Mouse (Mus musculus) small intestine, adult 10 weeks (tissue): ENCODE measurements around the gene Ccna2. TPM values are rescaled to one million over a fixed set of nuclear protein-coding genes. Genes with fewer than 3 reads are reported as not detected.

Experiments
- polyA plus RNA-seq: library from polyadenylated mRNA; stranded (reverse); fragments of 350-450 nt; fragmentation: Illumina TruSeq; extraction: RNeasy Lipid Tissue Mini Kit (QIAGEN cat#74804); gene quantifications from one replicate; pipeline ENCODE4 v1.2.3, GENCODE M21; 2014; ENCODE audit warnings: low replicate concordance

The Ccna2 gene
- 115 TPM for polyA plus RNA-seq

DNA sequence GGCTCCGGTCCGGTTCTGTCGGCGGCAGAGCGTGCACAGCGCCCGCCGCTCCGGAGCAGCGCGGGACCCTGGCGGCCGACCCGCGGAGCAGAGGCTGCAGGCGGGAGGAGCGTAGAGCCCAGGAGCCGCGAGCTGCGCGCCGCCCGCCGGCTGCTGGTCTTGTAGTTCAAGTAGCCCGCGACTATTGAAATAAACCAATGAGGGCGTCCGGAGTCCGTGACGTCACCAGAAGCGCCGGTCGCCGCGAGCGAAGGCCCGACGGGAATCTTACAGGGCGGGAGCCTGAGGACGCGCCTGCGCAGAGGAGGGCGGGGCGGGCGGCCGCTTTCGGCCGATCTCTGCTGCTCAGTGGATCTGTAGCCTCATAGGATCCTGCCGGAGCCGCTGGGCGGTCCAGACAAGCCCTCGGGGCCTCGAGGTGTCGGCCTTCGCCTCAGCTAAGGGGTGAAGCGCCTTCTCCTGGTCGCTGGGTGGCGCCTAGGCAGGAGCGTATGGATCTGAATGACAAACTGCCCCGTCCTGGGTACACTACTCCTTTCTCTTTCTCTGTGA lies at the start of gene Ccna2:
Gene Ccna2 (minus strand): TSS at position 324 of the 552 bp plus-strand sequence.

DNA sequence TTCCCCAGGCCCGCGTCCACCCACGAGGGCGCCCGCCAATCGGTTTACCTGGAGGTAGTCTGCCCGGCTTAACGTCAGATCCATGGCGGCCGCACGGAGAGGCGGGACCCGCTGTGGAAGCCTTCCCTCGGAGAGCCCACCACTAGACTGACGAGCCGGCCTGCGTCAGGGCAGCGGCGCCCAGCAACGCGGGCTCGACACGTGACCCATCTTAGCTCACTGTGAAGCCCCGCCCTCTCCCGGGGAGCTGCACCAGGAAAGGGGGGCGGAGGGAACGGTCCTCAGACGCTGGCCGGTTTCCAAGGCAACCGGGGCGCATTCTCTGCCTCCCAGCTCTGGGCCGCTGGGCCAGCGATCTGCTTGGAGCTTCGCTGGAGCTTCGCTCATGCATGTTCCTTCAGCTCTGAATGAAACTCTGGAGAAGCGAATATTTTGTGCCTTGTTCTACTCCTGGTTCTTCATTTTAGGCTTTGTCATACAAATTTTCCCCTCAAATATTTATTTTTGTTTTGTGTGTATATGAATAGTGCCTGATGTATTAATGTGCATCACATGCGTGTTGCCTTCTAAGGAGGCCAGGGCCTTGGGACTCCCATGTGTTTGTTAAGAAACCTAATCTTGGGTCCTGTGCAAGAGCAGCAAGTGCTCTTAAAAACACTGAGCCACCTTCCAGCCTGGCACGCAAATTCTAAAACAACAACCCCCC lies 41.4 kb upstream of the Ccna2 start, which contains the start of gene Bbs7:
Gene Bbs7 (minus strand): TSS at position 276 of the 706 bp plus-strand sequence.

DNA sequence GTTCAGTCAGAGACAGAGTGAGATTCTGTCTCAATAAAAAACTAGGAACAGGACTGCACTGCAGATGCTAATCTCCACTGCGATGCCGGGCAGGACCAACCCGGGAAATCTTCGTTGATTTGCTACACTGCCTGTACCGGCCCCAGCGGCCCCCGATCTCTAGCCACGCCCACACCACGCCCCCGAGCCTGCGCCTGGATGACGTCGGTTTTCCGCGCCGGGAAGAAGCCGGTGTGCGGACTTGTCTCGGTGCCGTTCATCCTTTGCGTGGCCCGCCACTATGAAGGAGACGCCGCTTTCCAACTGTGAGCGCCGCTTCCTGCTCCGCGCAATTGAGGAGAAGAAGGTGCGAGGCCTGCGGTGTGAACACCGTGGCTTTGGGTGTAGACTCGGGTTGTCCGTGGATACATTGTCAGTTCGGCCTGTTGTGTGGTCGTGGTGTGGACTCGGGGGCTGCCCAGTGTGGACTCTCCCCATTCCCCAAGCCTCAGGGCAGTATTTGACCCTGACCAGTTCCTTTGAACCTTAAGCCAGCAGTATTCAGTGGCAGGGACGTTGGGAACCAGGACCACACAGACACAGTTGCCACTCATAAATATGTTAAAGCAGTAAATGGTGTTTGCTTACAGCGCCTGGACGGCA lies 19.4 kb downstream of the Ccna2 start, which contains the start of gene Exosc9:
Gene Exosc9 (plus strand): TSS at position 201 of the 642 bp plus-strand sequence.

DNA sequence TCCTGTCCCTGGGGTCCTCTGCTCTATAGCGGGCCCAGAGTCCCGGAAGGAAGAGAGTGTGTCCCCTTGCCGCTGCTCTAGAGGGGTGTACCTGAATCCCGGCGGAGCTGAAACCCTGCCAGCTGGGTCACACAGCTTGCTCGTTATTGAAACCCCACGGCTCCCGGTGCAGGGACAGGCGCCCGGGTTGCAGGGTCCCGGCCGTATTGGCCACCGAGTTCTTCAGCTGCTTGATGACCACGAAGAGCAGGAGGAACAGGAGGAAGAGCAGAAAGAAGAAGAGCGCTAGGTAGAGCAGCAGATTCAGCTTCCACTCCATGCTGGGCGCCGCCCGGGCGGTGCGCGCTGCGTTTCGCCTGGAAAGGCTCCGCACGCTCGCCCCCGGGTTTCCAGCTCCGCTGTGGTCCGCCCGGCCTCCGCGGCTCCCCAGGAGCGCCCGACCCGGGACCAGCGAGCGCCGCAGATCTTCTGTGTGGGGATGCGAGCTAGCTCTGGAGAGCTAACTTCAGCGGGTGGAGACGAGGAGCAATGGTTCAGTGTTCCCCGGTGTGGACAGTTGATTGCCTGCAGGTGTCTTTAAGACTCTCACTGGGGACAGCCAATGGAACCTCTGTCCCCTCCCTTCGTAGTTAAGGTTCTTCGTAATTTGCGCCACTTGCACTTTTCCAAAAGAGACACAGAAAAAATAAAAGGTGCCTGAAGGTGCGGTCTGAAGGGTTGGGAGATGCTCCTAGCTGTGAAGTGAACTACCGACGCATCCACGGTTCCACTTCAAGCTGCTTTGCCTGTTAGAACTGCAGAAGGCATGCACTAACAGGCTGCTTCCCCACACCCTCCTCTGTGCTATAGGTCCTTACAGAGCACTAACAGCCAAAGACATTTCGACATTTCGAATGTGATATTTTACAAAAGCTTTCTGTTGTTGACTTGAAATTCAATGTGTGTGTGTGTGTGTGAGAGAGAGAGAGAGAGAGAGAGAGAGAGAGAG lies 50.6 kb downstream of the Ccna2 start, which contains the start of gene Gm11549:
Gene Gm11549 (minus strand): TSS at position 741 of the 988 bp plus-strand sequence.

Other genes starting within 250 kb of the Ccna2 start
- 38.9 TPM for gene Anxa5, start 96.3 kb downstream of the Ccna2 start, polyA plus RNA-seq
- gene 1810062G17Rik, start 96.2 kb downstream of the Ccna2 start, polyA plus RNA-seq, result not detected
- not detected for gene Gm11549, start 50.3 kb downstream of the Ccna2 start, polyA plus RNA-seq
- gene Exosc9, start 19.5 kb downstream of the Ccna2 start, polyA plus RNA-seq, result 118 TPM
- 3.1 TPM for gene Bbs7, start 41.3 kb upstream of the Ccna2 start, polyA plus RNA-seq
- gene Trpc3, start 118.0 kb upstream of the Ccna2 start, polyA plus RNA-seq, result 2.6 TPM